Mouse (Mus musculus) neural tube, embryonic 13.5 days (tissue): Measurements from ENCODE around the gene Eipr1. TPM values are rescaled to one million over a fixed set of nuclear protein-coding genes. Genes with fewer than 3 reads are reported as not detected.

ENCODE experiments used
- ATAC-seq: fragments of 200-750 bp; cut with Nextera tagmentation; 2 replicates; pipeline ENCODE4 v1.8.0; 2017; ENCODE audit warnings: low read depth, mild to moderate bottlenecking, moderate TSS enrichment, moderate library complexity
- H3K27ac ChIP-seq: fragments of 300-500 bp; sonication (generic); replicated peaks from 2 replicates; pipeline ENCODE4 v1.5.1; 2015; ENCODE audit warnings: moderate library complexity, mild to moderate bottlenecking, inconsistent platforms
- H3K27me3 ChIP-seq: fragments of 300-500 bp; sonication (generic); 2 replicates; pipeline ENCODE4 v1.6.1; 2015; ENCODE audit warnings: mild to moderate bottlenecking, inconsistent platforms
- H3K36me3 ChIP-seq: fragments of 300-500 bp; sonication (generic); 2 replicates; pipeline ENCODE4 v1.6.1; 2015; ENCODE audit warnings: mild to moderate bottlenecking, inconsistent platforms
- H3K4me1 ChIP-seq: fragments of 300-500 bp; sonication (generic); replicated peaks from 2 replicates; pipeline ENCODE4 v1.6.1; 2015; ENCODE audit warnings: inconsistent platforms
- H3K4me2 ChIP-seq: fragments of 300-500 bp; sonication (generic); 2 replicates; pipeline ENCODE4 v1.6.1; 2015; ENCODE audit warnings: inconsistent platforms, mild to moderate bottlenecking, moderate library complexity
- H3K4me3 ChIP-seq: fragments of 300-500 bp; sonication (generic); 2 replicates; pipeline ENCODE4 v1.5.1; 2015; ENCODE audit warnings: mild to moderate bottlenecking, inconsistent platforms
- H3K9ac ChIP-seq: fragments of 300-500 bp; sonication (generic); 2 replicates; pipeline ENCODE4 v1.6.1; 2015; ENCODE audit warnings: moderate library complexity, mild to moderate bottlenecking, inconsistent platforms
- H3K9me3 ChIP-seq: fragments of 300-500 bp; sonication (generic); 2 replicates; pipeline ENCODE4 v1.6.1; 2016; ENCODE audit warnings: inconsistent platforms
- WGBS: fragments of 180-500 bp; shearing (Covaris S2); methylation state at CpG from one replicate; pipeline ENCODE4 v1.1.7; 2015; 5-methylcytosine and 5-hydroxymethylcytosine counted together
- polyA plus RNA-seq: library from polyadenylated mRNA; unstranded; fragments of >200 nt; fragmentation: Nextera tagmentation; extraction: Ambion mirVana; gene quantifications from 2 replicates; pipeline ENCODE4 v1.2.1, GENCODE M21; 2015

Gene Eipr1
- 59.9 and 69.6 TPM in 2 replicates for polyA plus RNA-seq

GRCm38 (mm10) chr12:28751508-28752263 is at the start of gene Eipr1:
Eipr1 (plus strand) TSS chr12:28751803.
- Histone ChIP-seq H3K4me1 (peaks cover 47% of the 10 kb centered on the region), H3K9ac (peak within 1 kb of the TSS; percentile 85), H3K36me3 (peaks cover 4% of the 10 kb centered on the region), H3K9me3 (no peaks in the 10 kb centered on the region), H3K27ac (peak within 1 kb of the TSS; percentile 61), H3K27me3 (no peaks in the 10 kb centered on the region), H3K4me2 (peak within 1 kb of the TSS; percentile 97), H3K4me3 (peak within 1 kb of the TSS; percentile 83)
- WGBS = 5% methylated on average over 36 of the region's 36 CpGs
- peak; percentile 85 for ATAC-seq

GRCm38 (mm10) chr12:28704381-28704780 is 47.2 kb upstream of the Eipr1 start:
- H3K9me3 ChIP-seq = no peaks in the 10 kb centered on the region
- no peaks in the 10 kb centered on the region for H3K27me3 ChIP-seq
- no peak for ATAC-seq
- peaks cover 5% of the 10 kb centered on the region; the same call in 1 of the 2 replicates for H3K36me3 ChIP-seq
- H3K4me2 ChIP-seq = no peak overlapping the region
- 3% methylated on average over 12 of the region's 12 CpGs for WGBS
- H3K4me1 ChIP-seq = peaks cover 38% of the 10 kb centered on the region
- no peak overlapping the region for H3K4me3 ChIP-seq
- 0 out of 2 replicates have a peak overlapping the region, but pooled peaks have one; percentile 38 for H3K27ac ChIP-seq
- peak overlapping the region; percentile 53 for H3K9ac ChIP-seq

- 87% methylated on average over 6 of the region's 6 CpGs for WGBS
- H3K9me3 ChIP-seq = no peaks in the 10 kb centered on the region
- peaks cover 13% of the 10 kb centered on the region for H3K36me3 ChIP-seq
- H3K4me3 ChIP-seq = no peak overlapping the region
- H3K4me2 ChIP-seq = no peak overlapping the region
- H3K9ac ChIP-seq = no peak overlapping the region; the same call in 1 of the 2 replicates
- no peak overlapping the region for H3K27ac ChIP-seq
- peaks cover 34% of the 10 kb centered on the region for H3K4me1 ChIP-seq
- no peaks in the 10 kb centered on the region for H3K27me3 ChIP-seq
- no peak for ATAC-seq
These were observed 46.4 kb upstream of the Eipr1 start for GRCm38 (mm10) chr12:28705204-28705603.

- Histone ChIP-seq H3K27me3 (no peaks in the 10 kb centered on the region), H3K27ac (no peak overlapping the region), H3K4me2 (no peak overlapping the region), H3K9me3 (no peaks in the 10 kb centered on the region), H3K4me3 (no peak overlapping the region), H3K36me3 (peaks cover 41% of the 10 kb centered on the region), H3K9ac (no peak overlapping the region), H3K4me1 (peaks cover 24% of the 10 kb centered on the region)
- 81% methylated on average over 4 of the region's 4 CpGs for WGBS
- no peak for ATAC-seq
These were observed 43.4 kb upstream of the Eipr1 start for GRCm38 (mm10) chr12:28708154-28708553.

- Histone ChIP-seq H3K4me2 (no peak overlapping the region), H3K36me3 (peaks cover 43% of the 10 kb centered on the region), H3K27me3 (no peaks in the 10 kb centered on the region), H3K27ac (peak overlapping the region; percentile 59), H3K4me1 (peaks cover 12% of the 10 kb centered on the region), H3K9me3 (no peaks in the 10 kb centered on the region), H3K9ac (no peak overlapping the region), H3K4me3 (no peak overlapping the region)
- WGBS = 64% methylated on average over 22 of the region's 22 CpGs
- no peak for ATAC-seq
These were observed 40.9 kb upstream of the Eipr1 start for GRCm38 (mm10) chr12:28710566-28711185.

- H3K4me3 ChIP-seq = no peak overlapping the region
- no peaks in the 10 kb centered on the region for H3K27me3 ChIP-seq
- H3K9me3 ChIP-seq = no peaks in the 10 kb centered on the region
- no peak overlapping the region for H3K4me2 ChIP-seq
- peaks cover 42% of the 10 kb centered on the region for H3K36me3 ChIP-seq
- no peak overlapping the region for H3K27ac ChIP-seq
- peaks cover 10% of the 10 kb centered on the region for H3K4me1 ChIP-seq
- no peak for ATAC-seq
- no peak overlapping the region for H3K9ac ChIP-seq
- WGBS = 87% methylated on average over 24 of the region's 24 CpGs
These were observed 36.6 kb upstream of the Eipr1 start for GRCm38 (mm10) chr12:28714822-28715632.

- no peak overlapping the region for H3K27ac ChIP-seq
- no peak overlapping the region for H3K4me2 ChIP-seq
- no peaks in the 10 kb centered on the region for H3K9me3 ChIP-seq
- H3K9ac ChIP-seq = no peak overlapping the region
- 56% methylated on average over 2 of the region's 2 CpGs for WGBS
- no peaks in the 10 kb centered on the region for H3K4me1 ChIP-seq
- H3K27me3 ChIP-seq = no peaks in the 10 kb centered on the region
- peaks cover 42% of the 10 kb centered on the region for H3K36me3 ChIP-seq
- H3K4me3 ChIP-seq = no peak overlapping the region
- no peak for ATAC-seq
These were observed 34.5 kb upstream of the Eipr1 start for GRCm38 (mm10) chr12:28717066-28717465.

- no peak overlapping the region for H3K4me3 ChIP-seq
- H3K4me2 ChIP-seq = no peak overlapping the region
- WGBS = 92% methylated on average over 2 of the region's 2 CpGs
- no peaks in the 10 kb centered on the region for H3K9me3 ChIP-seq
- peaks cover 42% of the 10 kb centered on the region for H3K36me3 ChIP-seq
- H3K9ac ChIP-seq = no peak overlapping the region
- no peak for ATAC-seq
- H3K27me3 ChIP-seq = no peaks in the 10 kb centered on the region
- H3K4me1 ChIP-seq = no peaks in the 10 kb centered on the region
- H3K27ac ChIP-seq = no peak overlapping the region
These were observed 33.5 kb upstream of the Eipr1 start for GRCm38 (mm10) chr12:28718106-28718505.

GRCm38 (mm10) chr12:28724366-28724765 is 27.2 kb upstream of the Eipr1 start:
- 67% methylated on average over 3 of the region's 3 CpGs for WGBS
- Histone ChIP-seq H3K9me3 (no peaks in the 10 kb centered on the region), H3K27me3 (no peaks in the 10 kb centered on the region), H3K27ac (no peak overlapping the region; the same call in 1 of the 2 replicates), H3K36me3 (peaks cover 60% of the 10 kb centered on the region), H3K4me1 (0 out of 2 replicates have a peak, but pooled peaks cover 6% of the 10 kb centered on the region), H3K4me3 (no peak overlapping the region), H3K4me2 (no peak overlapping the region), H3K9ac (no peak overlapping the region)
- ATAC-seq = no peak

- no peak for ATAC-seq
- Histone ChIP-seq H3K4me2 (no peak overlapping the region), H3K9me3 (no peaks in the 10 kb centered on the region), H3K27me3 (no peaks in the 10 kb centered on the region), H3K9ac (no peak overlapping the region), H3K4me1 (0 out of 2 replicates have a peak, but pooled peaks cover 6% of the 10 kb centered on the region), H3K27ac (no peak overlapping the region), H3K36me3 (peaks cover 53% of the 10 kb centered on the region), H3K4me3 (no peak overlapping the region)
- 88% methylated on average over 4 of the region's 4 CpGs for WGBS
These were observed 25.4 kb upstream of the Eipr1 start for GRCm38 (mm10) chr12:28726204-28726603.

- no peaks in the 10 kb centered on the region for H3K27me3 ChIP-seq
- ATAC-seq = no peak
- no peak overlapping the region for H3K4me3 ChIP-seq
- H3K9me3 ChIP-seq = no peaks in the 10 kb centered on the region
- 91% methylated on average over 5 of the region's 5 CpGs for WGBS
- 0 out of 2 replicates have a peak, but pooled peaks cover 6% of the 10 kb centered on the region for H3K4me1 ChIP-seq
- H3K9ac ChIP-seq = no peak overlapping the region
- peaks cover 52% of the 10 kb centered on the region for H3K36me3 ChIP-seq
- H3K27ac ChIP-seq = no peak overlapping the region
- H3K4me2 ChIP-seq = no peak overlapping the region
These were observed 24.5 kb upstream of the Eipr1 start for GRCm38 (mm10) chr12:28727061-28727460.

GRCm38 (mm10) chr12:28732631-28733030 is 19.0 kb upstream of the Eipr1 start:
- Histone ChIP-seq H3K9ac (no peak overlapping the region), H3K4me3 (no peak overlapping the region), H3K9me3 (no peaks in the 10 kb centered on the region), H3K36me3 (peaks cover 69% of the 10 kb centered on the region), H3K27me3 (no peaks in the 10 kb centered on the region), H3K4me1 (no peaks in the 10 kb centered on the region), H3K4me2 (no peak overlapping the region), H3K27ac (no peak overlapping the region)
- 90% methylated on average over 8 of the region's 8 CpGs for WGBS
- no peak for ATAC-seq
